Mouse (Mus musculus) limb, embryonic 14.5 days (tissue): Measurements from ENCODE around the gene Zmym1. TPM values are rescaled to one million over a fixed set of nuclear protein-coding genes. Genes with fewer than 3 reads are reported as not detected.

ENCODE experiments used
- ATAC-seq: fragments of 200-750 bp; cut with Nextera tagmentation; 2 replicates; pipeline ENCODE4 v1.8.0; 2017; ENCODE audit warnings: low read depth, moderate number of reproducible peaks, moderate TSS enrichment; ENCODE audit not compliant: low FRiP score
- DNase-seq: peaks from one replicate; pipeline ENCODE4 v3.0.0-alpha.2; 2015; ENCODE audit warnings: low spot score
- H3K27ac ChIP-seq: fragments of 300-500 bp; sonication (generic); replicated peaks from 2 replicates; pipeline ENCODE4 v1.5.1; 2014; ENCODE audit warnings: low read depth, mild to moderate bottlenecking, low read length, moderate library complexity, mixed read lengths
- H3K27me3 ChIP-seq: fragments of 300-500 bp; sonication (generic); 2 replicates; pipeline ENCODE4 v1.6.1; 2014; ENCODE audit warnings: low read length, mixed read lengths; ENCODE audit not compliant: control insufficient read depth, insufficient read depth
- H3K36me3 ChIP-seq: fragments of 300-500 bp; sonication (generic); 2 replicates; pipeline ENCODE4 v1.6.1; 2014; ENCODE audit warnings: mild to moderate bottlenecking, low read length, moderate library complexity, mixed read lengths; ENCODE audit not compliant: control insufficient read depth, insufficient read depth
- H3K4me1 ChIP-seq: fragments of 300-500 bp; sonication (generic); 2 replicates; pipeline ENCODE4 v1.6.1; 2014; ENCODE audit warnings: antibody characterized with exemption, low read length, mixed read lengths; ENCODE audit not compliant: control insufficient read depth, insufficient read depth
- H3K4me2 ChIP-seq: fragments of 300-500 bp; sonication (generic); replicated peaks from 2 replicates; pipeline ENCODE4 v1.6.1; 2014; ENCODE audit warnings: low read depth, mild to moderate bottlenecking, low read length, moderate library complexity; ENCODE audit not compliant: severe bottlenecking
- H3K4me3 ChIP-seq: fragments of 300-500 bp; sonication (generic); replicated peaks from 2 replicates; pipeline ENCODE4 v1.5.1; 2014; ENCODE audit warnings: low read length
- H3K9ac ChIP-seq: fragments of 300-500 bp; sonication (generic); 2 replicates; pipeline ENCODE4 v1.6.1; 2014; ENCODE audit warnings: mild to moderate bottlenecking, low read depth, low read length, moderate library complexity; ENCODE audit not compliant: severe bottlenecking
- H3K9me3 ChIP-seq: fragments of 300-500 bp; sonication (generic); 2 replicates; pipeline ENCODE4 v1.6.1; 2016; ENCODE audit warnings: low read length; ENCODE audit not compliant: control insufficient read depth
- POLR2A ChIP-seq: fragments of 200-500 bp; IDR thresholded peaks from 2 replicates; pipeline ENCODE4 v1.8.0; 2012; ENCODE audit warnings: inconsistent platforms, mild to moderate bottlenecking, moderate library complexity, borderline replicate concordance; ENCODE audit not compliant: insufficient read depth, insufficient read length; ENCODE audit errors: extremely low read depth
- WGBS: fragments of 180-500 bp; shearing (Covaris S2); extraction: QIAGEN DNeasy Blood & Tissue Kit; methylation state at CpG from one replicate; pipeline ENCODE4 v1.1.7; 2014; 5-methylcytosine and 5-hydroxymethylcytosine counted together
- polyA plus RNA-seq, 2 experiments: library from polyadenylated mRNA; depleted of rRNA in 1 of 2; stranded (reverse) in 1 of 2; unstranded in 1 of 2; fragments of >200 nt; fragmentation: Nextera tagmentation in 1 of 2; extraction: Ambion mirVana in 1 of 2; gene quantifications; 2 replicates each; pipeline versions ENCODE4 v1.2.1 to v1.2.3; 2012 to 2014

Zmym1 gene
- polyA plus RNA-seq, 2 experiments: 11.5 to 23.3 TPM

- TF ChIP-seq POLR2A: no peak
- WGBS: 45% methylated on average over 1 of the region's 1 CpGs
- DNase-seq (no peak), ATAC-seq (no peak)
- no peak overlapping the region for H3K4me3 ChIP-seq
- H3K4me2 ChIP-seq: no peak overlapping the region
- 0 out of 2 replicates have a peak, but pooled peaks cover 3% of the 10 kb centered on the region for H3K9me3 ChIP-seq
- no peaks in the 10 kb centered on the region for H3K27me3 ChIP-seq
- no peaks in the 10 kb centered on the region for H3K4me1 ChIP-seq
- H3K9ac ChIP-seq: no peak overlapping the region
- H3K36me3 ChIP-seq: peaks cover 4% of the 10 kb centered on the region; the same call in 1 of the 2 replicates
- H3K27ac ChIP-seq: no peak overlapping the region
Measured at GRCm38 (mm10) chr4:127064051-127064450, 3.1 kb upstream of the Zmym1 start.

DNA sequence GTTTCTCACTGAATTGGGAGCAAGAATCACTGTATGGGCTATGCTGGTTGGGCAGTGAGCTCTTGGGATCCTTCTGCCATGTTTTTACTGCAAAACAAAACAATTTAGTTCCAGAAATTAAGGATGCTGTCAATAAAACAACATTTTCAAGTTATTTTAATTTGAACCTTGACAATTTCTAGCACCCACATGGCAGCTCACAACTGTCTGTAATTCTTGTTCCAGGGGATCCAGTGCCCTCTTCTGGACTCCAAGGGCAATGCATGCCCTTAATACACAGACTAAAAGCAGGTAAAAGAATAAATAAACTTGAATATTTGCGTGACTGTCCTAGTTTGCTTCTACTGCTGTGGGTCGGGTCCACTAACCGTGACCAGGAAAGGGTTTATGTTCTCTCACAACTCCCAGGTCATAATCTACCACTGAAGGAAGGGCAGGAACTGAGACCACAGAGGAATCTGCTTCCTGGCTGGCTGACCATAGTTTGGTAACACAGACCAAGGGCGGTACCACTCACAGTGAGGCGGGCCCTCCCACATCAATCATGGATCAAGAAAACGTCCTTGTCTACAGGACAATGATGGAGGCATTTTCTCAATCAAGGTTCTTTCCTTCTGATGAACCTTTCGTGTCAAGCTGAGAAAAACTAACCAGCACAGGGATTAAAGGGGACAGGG is 6.3 kb downstream of the Zmym1 start:
- DNase-seq: no peak
- Histone ChIP-seq H3K4me1 (no peaks in the 10 kb centered on the region), H3K4me2 (no peak overlapping the region), H3K36me3 (peaks cover 53% of the 10 kb centered on the region), H3K9me3 (no peaks in the 10 kb centered on the region), H3K27me3 (no peaks in the 10 kb centered on the region), H3K9ac (no peak overlapping the region), H3K27ac (no peak overlapping the region), H3K4me3 (no peak overlapping the region)
- TF ChIP-seq POLR2A: no peak
- no peak for ATAC-seq
- 88% methylated on average over 7 of the region's 7 CpGs for WGBS

- no peak for DNase-seq
- TF ChIP-seq POLR2A: no peak
- Histone ChIP-seq H3K9ac (no peak overlapping the region), H3K4me3 (no peak overlapping the region), H3K27me3 (no peaks in the 10 kb centered on the region), H3K9me3 (no peaks in the 10 kb centered on the region), H3K4me1 (no peaks in the 10 kb centered on the region), H3K4me2 (no peak overlapping the region), H3K36me3 (peaks cover 57% of the 10 kb centered on the region), H3K27ac (no peak overlapping the region)
- 91% methylated on average over 5 of the region's 5 CpGs for WGBS
- no peak for ATAC-seq
Measured at GRCm38 (mm10) chr4:127053071-127053470, 7.9 kb downstream of the Zmym1 start.

DNA sequence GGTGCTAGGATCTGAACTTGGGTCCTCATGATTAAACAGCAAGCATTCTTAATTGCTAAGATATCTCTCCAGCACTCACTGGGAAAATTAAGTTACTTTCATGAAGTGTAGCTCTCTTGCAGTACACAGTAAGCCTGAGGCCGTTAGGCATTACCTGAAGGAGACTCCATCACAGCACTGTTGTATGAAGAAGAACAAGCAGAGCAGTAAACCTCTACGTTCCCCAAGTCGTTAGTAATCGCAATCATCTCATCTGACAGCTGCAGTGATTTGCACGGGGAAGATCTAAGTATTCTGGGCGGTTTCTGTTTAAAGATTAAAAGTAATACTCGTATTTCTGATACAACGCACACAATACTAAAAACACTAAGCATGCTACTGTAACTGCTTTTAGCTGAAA is 9.8 kb downstream of the Zmym1 start:
- DNase-seq (no peak), ATAC-seq (no peak)
- Histone ChIP-seq H3K4me1 (no peaks in the 10 kb centered on the region), H3K4me2 (no peak overlapping the region), H3K27ac (no peak overlapping the region), H3K36me3 (peaks cover 64% of the 10 kb centered on the region), H3K9me3 (no peaks in the 10 kb centered on the region), H3K4me3 (no peak overlapping the region), H3K27me3 (no peaks in the 10 kb centered on the region), H3K9ac (no peak overlapping the region)
- TF ChIP-seq POLR2A: no peak
- 82% methylated on average over 8 of the region's 8 CpGs for WGBS

DNA sequence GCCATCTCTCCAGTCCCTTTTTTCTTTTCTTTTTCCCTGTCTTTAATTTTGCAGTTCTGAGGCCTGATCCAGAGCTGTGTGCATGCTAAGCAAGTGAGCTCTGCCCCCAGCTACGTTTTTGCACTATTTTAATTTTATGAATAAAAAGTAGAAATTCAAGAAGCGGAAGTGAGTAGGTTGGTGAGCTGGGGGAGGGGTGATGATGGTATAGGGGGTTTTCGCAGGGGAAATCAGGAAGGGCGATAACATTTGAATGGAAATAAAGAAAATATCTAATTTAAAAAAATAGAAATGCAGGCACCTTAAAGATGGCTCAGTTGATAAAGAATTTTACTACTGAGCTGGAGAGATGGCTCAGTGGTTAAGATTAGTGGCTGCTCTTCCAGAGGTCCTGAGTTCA is 17.4 kb downstream of the Zmym1 start:
- H3K4me3 ChIP-seq: no peak overlapping the region
- H3K36me3 ChIP-seq: peaks cover 69% of the 10 kb centered on the region
- DNase-seq: no peak
- no peak overlapping the region for H3K9ac ChIP-seq
- no peak for TF ChIP-seq POLR2A
- H3K4me1 ChIP-seq: no peaks in the 10 kb centered on the region
- no peak overlapping the region for H3K4me2 ChIP-seq
- no peak for ATAC-seq
- no peaks in the 10 kb centered on the region for H3K9me3 ChIP-seq
- no peak overlapping the region for H3K27ac ChIP-seq
- H3K27me3 ChIP-seq: no peaks in the 10 kb centered on the region
- WGBS: 82% methylated on average over 4 of the region's 4 CpGs
